Mouse (Mus musculus) NIH3T3 (cell line): ENCODE data around the gene Tbc1d15.

Experiments
- DNase-seq: peaks from one replicate; pipeline ENCODE4 v3.0.0-alpha.2; 2012; ENCODE audit warnings: low read depth

Tbc1d15 gene

GRCm38 (mm10) chr10:115251088-115251934 lies at the start of gene Tbc1d15:
Gene Tbc1d15, minus strand, starts transcription at chr10:115251467.
- peak; percentile 100 for DNase-seq

DNA sequence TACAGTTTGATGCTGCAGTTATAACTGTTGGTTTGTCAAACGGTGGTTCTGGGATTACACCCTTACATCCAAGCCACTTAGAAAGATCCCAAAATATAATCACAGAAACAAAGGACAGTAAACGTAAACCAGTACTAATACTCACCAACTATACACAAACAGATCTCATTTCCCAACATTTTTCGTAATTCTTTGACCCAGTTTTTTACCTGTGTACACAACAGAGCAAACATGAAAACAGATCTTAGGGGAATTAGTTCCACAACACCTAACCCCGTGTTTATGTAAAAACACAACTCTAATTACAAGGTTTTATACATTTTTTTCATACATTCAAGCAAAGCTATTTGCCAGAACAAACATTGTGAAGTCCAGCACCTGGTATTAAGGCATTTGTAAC lies 47.4 kb upstream of the Tbc1d15 start:
- DNase-seq, result no peak

- DNase-seq, result no peak
Observed at GRCm38 (mm10) chr10:115297582-115297981, 46.3 kb upstream of the Tbc1d15 start.

DNA sequence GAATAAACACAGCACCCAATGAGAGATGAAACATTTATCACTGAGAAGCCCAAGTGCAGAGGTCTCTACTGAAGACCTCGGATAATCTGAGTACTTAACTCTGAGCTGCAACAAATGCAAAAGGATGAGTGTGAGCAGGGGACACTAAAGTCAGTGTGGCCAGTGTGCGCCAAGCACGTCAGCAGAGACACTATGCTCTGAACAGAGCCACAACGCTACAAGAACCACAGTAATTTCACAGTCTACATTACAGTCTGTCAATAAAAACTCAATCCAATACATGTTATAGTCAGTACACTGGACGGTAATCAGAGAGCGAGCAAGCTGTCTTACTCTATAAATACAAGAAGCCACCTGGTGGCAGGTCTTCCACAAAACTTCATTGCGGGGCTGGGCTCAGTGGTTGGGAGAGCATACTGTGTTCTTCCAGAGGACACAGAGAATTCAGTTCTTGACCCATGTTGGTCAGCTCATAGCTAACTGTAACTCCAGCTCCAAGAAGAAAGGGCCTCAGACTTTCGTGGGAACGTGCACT lies 45.2 kb upstream of the Tbc1d15 start:
- no peak for DNase-seq

GRCm38 (mm10) chr10:115295162-115295561 lies 43.9 kb upstream of the Tbc1d15 start:
- no peak for DNase-seq

- DNase-seq, result no peak
Observed at GRCm38 (mm10) chr10:115294715-115295114, 43.4 kb upstream of the Tbc1d15 start.

- no peak for DNase-seq
Observed at GRCm38 (mm10) chr10:115293946-115294345, 42.7 kb upstream of the Tbc1d15 start.

- DNase-seq, result no peak
Observed at GRCm38 (mm10) chr10:115290671-115291070, 39.4 kb upstream of the Tbc1d15 start.

- no peak for DNase-seq
Observed at GRCm38 (mm10) chr10:115288856-115289255, 37.6 kb upstream of the Tbc1d15 start.

- DNase-seq, result no peak
Observed at GRCm38 (mm10) chr10:115284170-115284569, 32.9 kb upstream of the Tbc1d15 start.

GRCm38 (mm10) chr10:115281381-115281780 lies 30.1 kb upstream of the Tbc1d15 start:
- DNase-seq, result no peak

GRCm38 (mm10) chr10:115271649-115272048 lies 20.4 kb upstream of the Tbc1d15 start:
- DNase-seq, result no peak

DNA sequence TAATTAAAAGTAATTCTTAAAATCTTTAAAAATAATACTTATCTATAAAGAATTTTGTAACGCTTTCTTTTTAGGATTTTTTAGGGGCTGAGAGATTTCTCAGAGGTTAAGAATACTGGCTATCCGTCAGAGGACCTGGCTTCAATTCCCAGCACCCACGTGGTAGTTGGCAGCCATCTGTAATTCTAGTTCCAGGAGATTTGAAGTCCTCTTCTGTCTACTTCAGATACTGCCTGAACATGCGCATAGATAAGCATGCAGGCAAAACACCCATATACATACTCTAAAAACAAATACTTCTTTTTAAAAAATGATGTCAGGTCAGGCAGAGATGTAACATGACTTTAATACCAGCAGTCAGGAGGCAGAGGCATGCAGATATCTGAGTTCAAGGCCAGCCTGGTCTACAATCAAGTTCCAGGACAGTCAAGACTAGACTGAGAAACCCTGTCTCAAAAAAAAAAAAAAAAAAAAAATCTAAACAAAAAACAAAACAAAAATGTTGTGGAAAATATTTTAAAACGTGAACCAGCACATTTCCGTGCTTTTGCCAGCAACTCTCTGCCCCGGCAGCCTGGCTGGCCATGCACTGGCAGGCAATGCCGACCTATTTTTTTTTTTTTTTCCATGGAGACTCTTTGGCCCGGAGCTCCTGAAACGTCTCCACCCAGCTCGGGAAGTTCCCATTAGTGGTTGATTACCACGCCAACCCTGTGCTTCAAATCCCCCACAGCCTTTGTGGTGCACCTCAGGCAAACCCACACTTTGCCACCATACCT lies 19.5 kb upstream of the Tbc1d15 start:
- DNase-seq, result no peak

GRCm38 (mm10) chr10:115262926-115263562 lies 11.8 kb upstream of the Tbc1d15 start:
- no peak for DNase-seq

DNA sequence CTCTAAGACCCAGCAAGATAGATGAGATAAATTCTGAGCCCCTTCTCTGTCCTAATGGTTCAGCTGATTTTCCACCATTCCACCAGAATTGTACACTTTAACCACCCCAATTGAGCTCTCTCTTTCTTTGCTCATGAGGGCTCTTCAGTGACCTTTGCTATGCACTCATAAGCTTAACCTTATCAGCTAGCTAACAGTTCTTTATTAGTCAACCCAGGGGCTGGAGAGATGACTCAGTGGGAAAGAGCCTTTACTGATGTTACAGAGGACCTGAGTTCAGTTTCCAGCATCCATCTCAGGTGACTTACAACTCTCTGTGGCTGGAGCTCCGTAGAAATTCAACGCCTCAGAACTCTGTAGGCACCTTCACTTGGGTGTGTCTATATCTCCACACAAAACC lies 11.0 kb upstream of the Tbc1d15 start:
- DNase-seq, result no peak

DNA sequence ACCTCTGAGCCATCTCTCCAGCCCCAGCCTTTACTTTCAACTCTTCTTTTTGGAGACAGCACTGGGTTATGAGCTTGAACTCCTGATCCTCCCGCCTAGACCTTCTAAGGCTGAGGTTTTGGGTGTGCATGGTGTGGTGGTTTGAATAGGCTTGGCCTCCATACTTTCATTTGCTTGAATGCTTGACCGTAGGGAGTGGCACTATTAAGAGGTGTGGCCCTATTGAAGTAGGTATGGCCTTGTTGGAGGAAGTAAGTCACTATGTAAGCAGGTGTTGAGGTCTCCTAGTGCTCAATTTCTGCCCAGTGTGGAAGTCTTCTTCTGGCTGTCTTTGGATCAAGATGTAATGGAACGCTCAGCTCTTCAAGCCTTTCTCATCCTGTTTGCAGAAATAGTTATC lies 10.2 kb upstream of the Tbc1d15 start:
- no peak for DNase-seq

- no peak for DNase-seq
Observed at GRCm38 (mm10) chr10:115256162-115256561, 4.9 kb upstream of the Tbc1d15 start.

GRCm38 (mm10) chr10:115253521-115253920 lies 2.3 kb upstream of the Tbc1d15 start:
- DNase-seq, result no peak

DNA sequence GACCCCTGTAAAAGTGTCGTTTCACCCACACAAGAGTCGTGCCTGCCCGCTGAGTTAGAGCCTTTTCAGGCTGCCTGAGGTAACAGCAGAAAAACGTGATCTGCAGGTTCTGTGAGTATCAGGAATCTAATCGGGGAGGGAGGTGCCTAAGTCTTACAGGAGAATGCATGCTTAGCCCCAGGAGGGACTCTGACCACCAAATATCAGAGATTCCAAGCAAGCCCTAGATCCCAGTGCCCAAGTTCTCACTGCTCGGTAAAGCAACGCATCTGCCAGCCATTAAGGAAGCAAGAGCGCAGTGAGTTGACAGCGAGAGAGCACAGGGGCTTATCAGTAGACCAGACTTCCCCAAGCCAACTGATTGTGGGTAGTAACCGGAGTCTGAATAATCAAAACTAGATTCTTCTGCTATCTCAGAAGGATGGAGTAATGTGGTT lies 1.1 kb upstream of the Tbc1d15 start:
- DNase-seq, result no peak

GRCm38 (mm10) chr10:115250235-115251087 lies 806 bp downstream of the Tbc1d15 start:
- peak; percentile 64 for DNase-seq

GRCm38 (mm10) chr10:115248041-115248440 lies 3.2 kb downstream of the Tbc1d15 start:
- peak; percentile 11 for DNase-seq
